Mouse (Mus musculus) thymus, adult 2 months (tissue): ENCODE data around the gene Tep1. TPM values are rescaled to one million over a fixed set of nuclear protein-coding genes. Genes with fewer than 3 reads are reported as not detected.
"Not testable (repeated sequence)": the region's sequence is repeated elsewhere in the genome, so short reads cannot be mapped to it uniquely, and the experiment has no call there.

ENCODE experiments used
- DNase-seq: peaks from one replicate; pipeline ENCODE4 v3.0.0; 2021
- H3K27ac ChIP-seq: fragments of 200-500 bp; 2 replicates; pipeline ENCODE4 v1.5.1; 2012; ENCODE audit warnings: low read length, control low read depth; ENCODE audit not compliant: control insufficient read depth, insufficient read depth
- H3K27me3 ChIP-seq: fragments of 200-500 bp; 2 replicates; pipeline ENCODE4 v1.6.1; 2012; ENCODE audit warnings: mild to moderate bottlenecking, low read length, moderate library complexity, mixed read lengths; ENCODE audit not compliant: control insufficient read depth, insufficient read depth
- H3K36me3 ChIP-seq: fragments of 200-500 bp; 2 replicates; pipeline ENCODE4 v1.6.1; 2012; ENCODE audit warnings: mild to moderate bottlenecking, low read length, moderate library complexity; ENCODE audit not compliant: control insufficient read depth, insufficient read depth
- H3K4me1 ChIP-seq: fragments of 200-500 bp; replicated peaks from 2 replicates; pipeline ENCODE4 v1.6.1; 2012; ENCODE audit warnings: low read length; ENCODE audit not compliant: control insufficient read depth, insufficient read depth
- H3K4me3 ChIP-seq: fragments of 200-500 bp; 2 replicates; pipeline ENCODE4 v1.5.1; 2012; ENCODE audit warnings: mild to moderate bottlenecking, low read length, control low read depth, moderate library complexity; ENCODE audit not compliant: control insufficient read depth, insufficient read depth
- CTCF ChIP-seq: fragments of 200-500 bp; IDR thresholded peaks from 2 replicates; pipeline ENCODE4 v1.5.1; 2012; ENCODE audit warnings: mild to moderate bottlenecking, control low read depth, low read length, moderate library complexity, borderline replicate concordance; ENCODE audit not compliant: control insufficient read depth, poor library complexity, insufficient read depth; ENCODE audit errors: extremely low read depth
- POLR2A ChIP-seq: fragments of 200-500 bp; IDR thresholded peaks from 2 replicates; pipeline ENCODE4 v1.6.1; 2012; ENCODE audit warnings: mild to moderate bottlenecking, low read length, control low read depth, moderate library complexity; ENCODE audit not compliant: control insufficient read depth, poor library complexity, insufficient read depth; ENCODE audit errors: extremely low read depth
- WGBS: fragments of 180-500 bp; shearing (Covaris S2); methylation state at CpG from one replicate; pipeline ENCODE4 v1.1.7; 2018; 5-methylcytosine and 5-hydroxymethylcytosine counted together
- polyA plus RNA-seq: library from polyadenylated mRNA; depleted of rRNA; stranded (reverse); fragments of >200 nt; gene quantifications from 2 replicates; pipeline ENCODE4 v1.2.3, GENCODE M21; 2012; rRNA removed

Tep1 gene
- polyA plus RNA-seq = 29.0 and 32.2 TPM in 2 replicates

GRCm38 (mm10) chr14:50869889-50870804, at the start of gene Tep1:
TSS of gene Tep1 (minus strand) at chr14:50870560.
- peak; percentile 65 for DNase-seq
- Histone ChIP-seq H3K27ac (peak within 1 kb of the TSS; percentile 52; the same call in 1 of the 2 replicates), H3K36me3 (no peaks in the 10 kb centered on the region), H3K4me3 (peak within 1 kb of the TSS; percentile 99), H3K27me3 (no peaks in the 10 kb centered on the region), H3K4me1 (peaks cover 5% of the 10 kb centered on the region)
- WGBS = 1% methylated on average over 32 of the region's 32 CpGs
- TF ChIP-seq POLR2A = no peak
- TF ChIP-seq CTCF = 0 out of 2 replicates have a peak, but pooled peaks have one; percentile 20

GRCm38 (mm10) chr14:50911356-50911755, 41.0 kb upstream of the Tep1 start:
- no peak for TF ChIP-seq CTCF
- no peak for TF ChIP-seq POLR2A
- peaks cover 18% of the 10 kb centered on the region for H3K36me3 ChIP-seq
- no peaks in the 10 kb centered on the region for H3K4me1 ChIP-seq
- no peaks in the 10 kb centered on the region for H3K27me3 ChIP-seq
- DNase-seq = no peak
- no peak overlapping the region for H3K27ac ChIP-seq
- WGBS = 86% methylated on average over 3 of the region's 3 CpGs
- no peak overlapping the region for H3K4me3 ChIP-seq

- no peak for DNase-seq
- Histone ChIP-seq H3K4me3 (no peak overlapping the region), H3K4me1 (no peaks in the 10 kb centered on the region), H3K27me3 (no peaks in the 10 kb centered on the region), H3K27ac (no peak overlapping the region), H3K36me3 (no peaks in the 10 kb centered on the region; the same call in 1 of the 2 replicates)
- no peak for TF ChIP-seq CTCF
- TF ChIP-seq POLR2A = no peak
- WGBS = 83% methylated on average over 4 of the region's 4 CpGs
Measured at GRCm38 (mm10) chr14:50908126-50908525, 37.8 kb upstream of the Tep1 start.

DNA sequence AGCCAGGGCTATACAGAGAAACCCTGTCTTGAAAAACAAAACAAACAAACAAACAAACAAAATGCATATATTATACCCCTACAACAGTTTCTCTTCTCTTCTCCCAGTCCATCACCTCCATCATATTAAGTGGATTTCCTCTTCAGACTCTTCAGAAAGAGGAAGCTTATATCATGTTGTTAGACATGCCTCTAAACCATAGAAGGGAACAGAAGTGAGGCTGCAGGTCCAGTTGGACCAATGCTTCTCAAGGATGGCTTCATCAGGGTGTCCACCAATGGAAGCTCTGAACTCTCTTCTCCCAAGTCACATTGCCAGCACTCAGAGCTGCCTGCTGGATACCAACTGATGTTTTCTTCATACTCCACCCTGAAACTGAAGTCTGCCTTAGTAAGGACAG, 35.0 kb upstream of the Tep1 start:
- H3K27me3 ChIP-seq, H3K27ac ChIP-seq, H3K36me3 ChIP-seq, DNase-seq, H3K4me3 ChIP-seq, H3K4me1 ChIP-seq: not testable (repeated sequence)

- WGBS = 97% methylated on average over 4 of the region's 4 CpGs
Measured at GRCm38 (mm10) chr14:50904828-50905129, 34.4 kb upstream of the Tep1 start.

GRCm38 (mm10) chr14:50903973-50904827, 33.8 kb upstream of the Tep1 start:
- 44% methylated on average over 26 of the region's 26 CpGs for WGBS
- DNase-seq = no peak
- no peak overlapping the region for H3K27ac ChIP-seq
- H3K27me3 ChIP-seq = no peaks in the 10 kb centered on the region
- no peaks in the 10 kb centered on the region for H3K4me1 ChIP-seq
- TF ChIP-seq CTCF = no peak
- no peak for TF ChIP-seq POLR2A
- no peak overlapping the region for H3K4me3 ChIP-seq
- no peaks in the 10 kb centered on the region for H3K36me3 ChIP-seq

More at GRCm38 (mm10) chr14:50904828-50905129, 34.4 kb upstream of the Tep1 start:
- Histone ChIP-seq H3K4me1 (no peaks in the 10 kb centered on the region), H3K27me3 (no peaks in the 10 kb centered on the region), H3K36me3 (no peaks in the 10 kb centered on the region), H3K4me3 (no peak overlapping the region), H3K27ac (no peak overlapping the region)
- TF ChIP-seq CTCF = no peak
- TF ChIP-seq POLR2A = no peak
- DNase-seq = no peak

DNA sequence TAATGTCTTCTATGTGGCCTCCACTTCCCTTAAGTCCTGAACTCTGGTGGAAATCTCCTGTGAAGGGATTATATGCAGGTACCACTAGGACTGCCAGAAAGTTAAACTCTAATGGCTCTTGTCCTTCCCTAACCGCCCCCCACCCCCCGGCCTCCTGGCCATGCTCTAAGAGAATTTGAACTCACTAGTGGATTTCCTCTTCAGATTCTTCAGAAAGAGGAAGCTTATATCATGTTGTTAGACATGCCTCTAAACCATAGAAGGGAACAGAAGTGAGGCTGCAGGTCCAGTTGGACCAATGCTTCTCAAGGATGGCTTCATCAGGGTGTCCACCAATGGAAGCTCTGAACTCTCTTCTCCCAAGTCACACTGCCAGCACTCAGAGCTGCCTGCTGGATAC, 27.6 kb upstream of the Tep1 start:
- H3K4me1 ChIP-seq, H3K36me3 ChIP-seq, DNase-seq, H3K4me3 ChIP-seq, H3K27me3 ChIP-seq, H3K27ac ChIP-seq: not testable (repeated sequence)
- 41% methylated on average over 2 of the region's 2 CpGs for WGBS
